Mouse (Mus musculus) embryonic fibroblast, embryonic 13.5 days (primary cell): ENCODE results near the gene Ttc5.

ENCODE experiments used
- CTCF ChIP-seq: IDR thresholded peaks from 2 replicates; pipeline ENCODE4 v1.5.1; 2011; ENCODE audit warnings: mild to moderate bottlenecking, control low read depth, low read length, moderate library complexity, borderline replicate concordance; ENCODE audit not compliant: insufficient read depth
- POLR2A ChIP-seq: IDR thresholded peaks from 2 replicates; pipeline ENCODE4 v1.6.1; 2011; ENCODE audit warnings: low read depth, mild to moderate bottlenecking, control low read depth, low read length, moderate library complexity

DNA sequence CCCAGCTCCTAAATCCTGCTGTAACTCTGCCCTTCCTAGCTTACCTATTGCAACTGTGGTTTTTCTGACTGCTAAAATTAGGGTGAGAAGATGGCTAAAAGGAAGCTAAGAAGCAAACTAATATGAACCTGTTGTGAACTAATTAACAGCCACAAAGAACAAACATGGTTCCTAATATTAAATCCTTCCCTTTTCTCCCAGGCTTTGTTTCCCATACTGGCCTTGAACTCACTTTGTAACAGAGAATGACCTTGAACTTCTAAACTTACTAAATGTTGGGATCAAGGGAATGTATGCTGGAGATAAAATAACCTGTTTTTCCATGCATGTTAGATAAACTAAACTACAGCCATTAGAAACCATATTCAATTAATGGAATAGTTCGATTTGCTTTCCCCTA lies 11.1 kb upstream of the Ttc5 start:
- no peak for TF ChIP-seq POLR2A
- TF ChIP-seq CTCF, result no peak
